Mouse (Mus musculus) monocyte, adult 5-6 weeks (primary cell): ENCODE results near the gene Chrm2. TPM values are rescaled to one million over a fixed set of nuclear protein-coding genes. Genes with fewer than 3 reads are reported as not detected.

Experiments
- ATAC-seq: fragments of 153-309, 156-312 bp; replicated peaks from 2 replicates; pipeline ENCODE4 v1.8.0; 2017; ENCODE audit warnings: mild to moderate bottlenecking; ENCODE audit not compliant: low TSS enrichment, insufficient number of reproducible peaks, severe bottlenecking, poor library complexity, low FRiP score
- total RNA-seq: library from RNA; stranded (forward); fragments of 200-1000, 200-491, 200-594 nt; gene quantifications from 3 replicates; pipeline ENCODE4 v1.2.3, GENCODE M21; 2017

Gene Chrm2
- total RNA-seq, 1 experiment from 2014 or later: not detected

GRCm38 (mm10) chr6:36507008-36507663 lies 119.3 kb downstream of the Chrm2 start:
- no peak for ATAC-seq

- ATAC-seq: no peak
Measured at GRCm38 (mm10) chr6:36507946-36508345, 120.1 kb downstream of the Chrm2 start.

- no peak for ATAC-seq
Measured at GRCm38 (mm10) chr6:36508469-36508868, 120.6 kb downstream of the Chrm2 start.

- no peak for ATAC-seq
Measured at GRCm38 (mm10) chr6:36516508-36516907, 128.6 kb downstream of the Chrm2 start.

DNA sequence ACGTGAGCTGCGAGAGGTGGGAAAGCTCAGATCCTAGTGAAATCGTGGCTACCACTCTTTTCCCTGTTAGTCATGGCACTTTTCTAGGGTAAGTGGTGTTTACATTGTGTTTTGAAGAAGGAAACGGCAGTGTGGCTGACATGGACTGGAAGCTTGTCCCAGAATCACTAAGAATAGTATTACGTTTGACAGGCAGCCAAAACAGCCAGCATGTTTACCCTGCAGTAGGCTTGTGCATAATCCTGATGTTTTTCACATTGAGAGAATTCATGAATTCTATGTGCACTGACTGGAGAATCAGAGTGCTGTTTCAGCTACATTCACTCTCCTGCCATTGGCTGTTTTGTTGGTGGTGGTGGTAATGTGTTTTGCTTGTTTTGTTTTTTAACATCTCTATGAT lies 129.4 kb downstream of the Chrm2 start:
- no peak for ATAC-seq

DNA sequence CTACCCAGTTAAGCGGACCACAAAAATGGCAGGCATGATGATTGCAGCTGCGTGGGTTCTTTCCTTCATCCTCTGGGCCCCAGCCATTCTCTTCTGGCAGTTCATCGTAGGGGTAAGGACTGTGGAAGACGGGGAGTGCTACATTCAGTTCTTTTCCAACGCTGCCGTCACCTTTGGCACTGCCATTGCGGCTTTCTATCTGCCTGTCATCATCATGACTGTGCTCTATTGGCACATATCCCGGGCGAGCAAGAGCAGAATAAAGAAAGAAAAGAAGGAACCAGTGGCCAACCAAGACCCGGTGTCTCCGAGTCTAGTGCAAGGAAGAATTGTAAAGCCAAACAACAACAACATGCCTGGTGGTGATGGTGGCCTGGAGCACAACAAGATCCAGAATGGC lies 135.7 kb downstream of the Chrm2 start:
- ATAC-seq: no peak

- no peak for ATAC-seq
Measured at GRCm38 (mm10) chr6:36528509-36528908, 140.6 kb downstream of the Chrm2 start.

- no peak for ATAC-seq
Measured at GRCm38 (mm10) chr6:36541247-36541646, 153.4 kb downstream of the Chrm2 start.

DNA sequence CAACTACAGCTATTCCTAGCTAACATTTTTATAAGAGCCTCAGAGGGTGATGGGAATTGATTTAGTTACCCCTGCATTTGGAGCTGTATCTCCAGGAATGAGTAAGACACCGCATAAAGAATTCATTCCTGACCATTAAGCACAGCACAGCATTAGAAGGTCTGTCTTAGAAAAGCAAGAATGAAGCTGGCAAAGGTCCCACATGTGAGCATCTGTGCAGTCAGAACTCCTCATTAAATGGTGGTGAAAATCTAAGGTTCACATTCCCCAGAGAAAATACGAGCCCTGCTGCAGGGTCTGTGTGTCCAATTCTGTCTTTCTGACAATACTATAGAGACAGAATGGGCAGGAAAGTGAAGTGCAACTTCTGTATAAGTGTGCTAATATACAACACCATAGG lies 179.0 kb downstream of the Chrm2 start:
- ATAC-seq: no peak
